Mouse (Mus musculus) spleen, postnatal 14 days (tissue): Measurements from ENCODE around the gene 4930524J08Rik.

ENCODE experiments used
- DNase-seq, 2 experiments: peaks; one replicate each; pipeline ENCODE4 v3.0.0; 2021 to 2022; ENCODE audit warnings: low spot score in 2 of 2

4930524J08Rik gene

DNA sequence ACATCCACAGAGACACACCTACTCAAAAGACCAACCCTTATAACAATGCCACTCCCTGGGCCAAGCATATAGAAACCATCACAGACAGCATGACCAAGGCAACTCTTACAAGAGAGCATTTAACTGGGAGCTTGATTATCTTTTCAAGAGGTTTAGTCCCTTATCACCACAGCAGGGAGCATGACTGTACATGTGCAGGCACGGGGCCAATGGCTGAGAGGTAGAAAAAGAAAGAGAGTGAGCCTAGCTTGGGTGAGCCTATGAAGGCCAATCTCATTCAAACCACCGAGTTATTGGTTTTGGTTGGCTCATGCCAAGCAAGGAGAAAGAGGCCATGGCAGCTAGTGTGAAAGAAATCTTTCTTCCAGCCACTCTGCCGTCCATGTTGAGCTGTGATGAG, 26.6 kb downstream of the 4930524J08Rik start:
- DNase-seq = no peak

DNA sequence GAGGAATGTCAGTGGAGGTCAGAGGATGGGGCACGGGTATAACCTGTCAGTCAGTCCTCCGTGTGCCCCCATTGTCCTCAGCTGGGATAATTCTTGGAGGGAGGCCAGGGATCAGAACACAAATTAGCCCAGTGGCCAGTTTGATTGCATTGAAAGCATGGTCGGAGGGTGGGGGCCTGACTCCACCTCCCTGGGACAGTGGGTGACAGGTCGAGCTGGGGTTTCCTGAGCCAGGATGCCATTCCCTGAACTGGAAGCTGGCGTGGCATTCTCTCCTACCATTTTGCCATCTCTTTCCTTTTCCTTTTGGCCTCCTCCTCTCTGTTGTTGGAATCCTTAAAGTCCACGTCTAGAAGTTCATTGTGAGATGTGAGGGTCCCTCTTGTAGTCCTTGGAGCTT, 27.0 kb downstream of the 4930524J08Rik start:
- DNase-seq = no peak

DNA sequence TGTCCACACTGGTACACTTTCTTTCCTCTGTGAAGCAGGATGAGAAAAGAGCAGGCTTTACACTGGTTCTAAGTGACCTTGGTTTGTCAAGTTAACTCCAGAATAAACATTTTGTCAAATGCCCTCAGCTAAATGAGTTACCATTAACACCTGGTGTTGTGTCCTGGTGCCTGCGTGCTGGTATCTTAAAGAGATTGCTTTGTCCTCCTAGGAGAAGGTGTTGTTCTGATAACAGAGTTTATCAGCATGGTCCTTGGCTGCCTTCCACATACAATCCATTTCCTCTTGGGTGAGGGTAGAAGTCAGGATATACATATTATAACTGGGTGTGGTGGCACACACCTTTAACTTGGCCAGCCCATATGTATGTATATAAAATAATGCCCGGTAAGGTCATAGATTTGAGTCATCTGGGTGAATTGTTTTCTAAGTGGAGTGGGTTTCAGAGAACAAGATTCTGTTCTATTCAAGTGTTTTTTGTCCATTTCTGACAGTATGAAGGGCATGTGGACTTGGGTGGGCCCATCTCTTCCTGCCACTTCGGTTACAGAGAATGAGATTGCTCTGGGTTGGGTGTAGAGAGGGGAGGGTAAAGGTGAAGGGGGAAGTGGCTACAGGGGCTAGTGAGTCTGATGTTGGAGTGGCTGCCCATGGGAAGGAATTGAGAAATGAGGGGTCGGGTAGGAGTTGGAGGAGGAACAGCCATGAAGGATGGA, 27.6 kb downstream of the 4930524J08Rik start:
- no peak for DNase-seq

DNA sequence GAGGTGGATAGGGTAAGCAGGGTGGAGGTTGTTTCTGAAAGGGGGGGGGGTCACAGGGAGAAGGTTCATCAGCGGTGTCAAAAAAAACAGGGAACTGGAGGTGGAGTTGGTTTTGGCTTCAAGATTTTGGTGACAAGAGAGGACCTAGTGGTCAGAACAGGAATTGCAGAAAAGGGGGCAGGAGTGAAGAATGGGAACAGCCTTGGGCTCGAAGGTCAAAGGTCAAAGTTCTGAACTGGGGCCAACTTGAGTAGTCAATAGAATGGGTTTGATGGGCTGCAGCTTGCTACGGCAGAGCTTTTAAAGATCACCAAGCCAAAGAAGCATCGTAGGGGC, 28.1 kb downstream of the 4930524J08Rik start:
- no peak for DNase-seq

DNA sequence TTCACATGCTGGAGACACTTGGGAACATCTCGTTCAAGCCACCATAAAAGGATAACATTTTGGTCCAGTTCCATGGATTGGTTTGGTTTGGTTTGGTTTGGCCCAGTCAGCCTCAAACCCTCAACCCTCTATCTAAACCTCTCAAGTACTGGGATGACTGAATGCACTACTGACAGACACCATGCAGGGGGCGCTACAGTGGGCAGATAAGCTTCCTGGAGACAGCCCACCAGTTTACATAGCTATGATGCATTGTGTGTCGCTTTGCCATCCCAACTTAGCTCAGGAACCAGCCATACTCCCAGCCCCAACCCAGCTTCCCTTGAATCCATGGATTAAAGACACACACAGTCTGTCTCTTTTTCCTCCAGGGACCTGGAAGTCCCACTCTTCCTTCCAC, 29.6 kb downstream of the 4930524J08Rik start:
- no peak for DNase-seq

DNA sequence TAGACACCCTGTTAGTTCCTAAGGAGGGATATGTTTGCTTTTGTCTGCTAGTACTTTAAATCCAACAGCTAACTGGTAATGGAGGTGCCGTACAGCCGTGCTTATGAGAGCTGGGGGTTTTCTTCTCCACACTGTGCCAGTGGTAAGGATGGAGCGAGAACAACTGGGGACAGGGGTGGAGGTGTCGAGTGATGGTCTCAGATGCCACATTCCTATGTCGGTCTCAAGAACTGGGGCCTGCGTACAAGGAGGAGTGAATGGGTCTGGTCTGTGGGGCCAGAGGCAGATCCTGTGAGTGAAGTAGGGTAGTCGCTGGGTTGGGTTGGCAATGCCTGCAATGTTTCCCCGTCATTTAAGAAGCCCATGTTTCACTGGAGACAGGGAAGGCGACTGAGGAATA, 33.7 kb downstream of the 4930524J08Rik start:
- DNase-seq = no peak

DNA sequence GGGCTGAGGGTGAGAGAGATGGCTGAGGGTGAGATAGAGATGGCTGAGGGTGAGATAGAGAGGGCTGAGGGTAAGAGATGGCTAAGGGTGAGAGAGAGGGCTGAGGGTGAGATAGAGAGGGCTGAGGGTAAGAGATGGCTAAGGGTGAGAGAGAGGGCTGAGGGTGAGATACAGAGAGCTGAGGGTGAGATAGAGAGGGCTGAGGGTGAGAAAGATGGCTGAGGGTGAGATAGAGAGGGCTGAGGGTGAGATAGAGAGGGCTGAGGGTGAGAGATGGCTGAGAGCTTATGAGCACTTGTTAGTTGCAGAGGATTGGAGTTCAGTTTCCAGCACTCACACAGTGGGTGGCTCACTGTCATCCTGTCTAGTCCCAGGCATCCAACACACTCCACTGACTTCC, 41.2 kb downstream of the 4930524J08Rik start:
- DNase-seq = no peak

DNA sequence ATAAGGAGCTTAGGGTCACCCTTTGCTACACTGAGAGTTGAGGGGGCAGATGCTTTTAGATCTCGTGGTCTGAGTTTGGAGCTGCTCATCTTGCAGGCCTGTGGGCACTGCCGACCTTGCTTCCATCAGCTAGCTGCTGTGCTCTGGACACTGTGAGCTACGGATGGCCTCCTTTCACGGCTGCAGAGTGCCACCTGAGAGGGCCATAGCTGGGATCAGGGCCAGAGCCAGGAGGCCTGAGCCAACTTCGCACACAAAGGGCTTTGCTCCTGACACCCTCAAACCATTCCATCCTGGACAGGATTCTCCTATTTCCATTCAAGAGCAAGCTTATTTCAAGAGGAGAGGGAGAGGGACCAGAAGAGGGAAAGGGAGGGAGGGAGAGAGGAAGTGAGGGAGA, 45.5 kb downstream of the 4930524J08Rik start:
- DNase-seq = no peak

DNA sequence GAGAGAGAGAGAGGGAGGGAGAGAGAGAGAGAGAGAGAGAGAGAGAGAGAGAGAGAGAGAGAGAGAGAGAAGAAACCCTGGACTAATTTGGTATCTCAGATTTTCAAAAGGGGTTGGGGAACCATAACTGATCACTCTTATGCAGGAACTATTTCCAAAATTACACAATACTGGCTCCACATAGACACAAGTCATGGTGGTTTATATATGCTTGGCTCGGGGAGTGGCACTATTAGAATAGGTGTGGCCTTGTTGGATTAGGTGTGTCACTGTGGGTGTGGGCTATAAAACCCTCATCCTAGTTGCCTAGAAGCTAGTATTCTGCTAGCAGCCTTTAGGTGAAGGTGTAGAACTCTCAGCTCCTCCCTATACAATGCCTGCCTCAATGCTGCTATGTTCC, 46.0 kb downstream of the 4930524J08Rik start:
- no peak for DNase-seq
